Mouse (Mus musculus): ENCODE results near the gene Tgfa.

Tgfa gene

DNA sequence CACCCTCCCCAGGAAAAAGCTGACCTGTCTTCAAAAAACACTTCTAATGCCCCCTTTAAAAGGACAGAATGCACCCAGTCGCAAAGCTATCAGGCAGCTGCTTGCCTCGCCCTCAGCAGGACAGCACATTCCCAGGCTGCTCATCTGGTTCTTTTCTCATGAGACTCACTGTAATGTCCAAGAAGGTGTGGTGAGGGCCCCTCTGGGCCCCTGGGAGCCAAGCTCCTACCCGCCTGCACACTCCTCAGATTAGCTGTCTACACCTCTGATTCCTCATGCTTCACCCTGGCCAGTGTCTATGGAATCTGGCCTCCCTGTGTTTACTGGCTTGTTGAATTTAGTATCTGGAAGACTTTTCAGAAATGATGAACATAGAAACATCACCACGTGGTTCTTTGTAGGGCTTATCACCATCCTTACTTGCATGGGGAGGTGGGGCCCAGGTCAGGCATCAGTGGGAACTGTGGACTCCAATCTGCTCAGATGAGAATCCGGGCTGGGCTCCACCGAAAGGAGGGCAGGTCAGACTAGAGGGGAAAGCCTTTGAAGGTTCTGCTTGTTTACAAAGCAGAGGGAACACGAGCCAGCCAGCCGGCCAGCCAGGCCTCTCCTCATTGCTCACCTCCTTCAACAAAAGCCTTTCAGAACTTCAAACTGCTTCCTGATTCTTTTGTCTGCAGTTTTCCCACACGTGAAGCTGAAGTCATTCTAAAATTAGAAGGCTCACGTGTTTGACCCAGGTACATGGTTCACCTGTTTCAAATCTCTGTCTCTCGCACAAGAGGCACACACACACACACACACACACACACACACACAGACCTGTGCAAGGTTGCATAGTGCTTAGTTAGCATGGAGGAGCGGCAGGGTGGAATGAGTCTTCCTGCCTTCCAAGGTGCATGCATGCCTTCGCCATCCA is 38.7 kb downstream of the Tgfa start:
- 60% methylated on average over 13 of the region's 13 CpGs for WGBS

GRCm38 (mm10) chr6:86244866-86245265 is 49.8 kb downstream of the Tgfa start:
- 71% methylated on average over 3 of the region's 3 CpGs for WGBS

GRCm38 (mm10) chr6:86245965-86246364 is 50.9 kb downstream of the Tgfa start:
- 53% methylated on average over 4 of the region's 4 CpGs for WGBS

DNA sequence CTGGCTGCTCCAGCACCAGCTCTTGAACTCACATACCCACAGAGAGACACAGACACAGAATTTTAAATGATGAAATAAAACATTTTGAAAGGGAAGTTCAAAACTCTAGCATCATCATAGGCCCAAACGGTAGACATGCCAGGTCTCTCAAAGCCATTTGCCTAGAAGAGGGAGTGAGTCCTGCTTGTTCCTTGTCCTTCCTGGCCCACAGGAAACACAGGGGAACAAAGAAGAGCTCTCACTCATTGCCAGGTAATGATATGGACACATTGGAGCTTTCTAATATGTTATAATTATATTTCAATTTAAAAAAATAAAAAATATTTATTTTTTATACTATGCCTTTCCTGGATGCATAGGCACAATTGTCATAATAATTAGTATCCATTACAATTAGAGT is 53.5 kb downstream of the Tgfa start:
- WGBS = 66% methylated on average over 1 of the region's 1 CpGs

- 47% methylated on average over 16 of the region's 16 CpGs for WGBS
Observed at GRCm38 (mm10) chr6:86249042-86249441, 54.0 kb downstream of the Tgfa start.

- 89% methylated on average over 2 of the region's 2 CpGs for WGBS
Observed at GRCm38 (mm10) chr6:86250236-86250635, 55.2 kb downstream of the Tgfa start.

GRCm38 (mm10) chr6:86250830-86251229 is 55.8 kb downstream of the Tgfa start:
- WGBS = 42% methylated on average over 8 of the region's 8 CpGs

- 46% methylated on average over 10 of the region's 10 CpGs for WGBS
Observed at GRCm38 (mm10) chr6:86252176-86253125, 57.4 kb downstream of the Tgfa start.

DNA sequence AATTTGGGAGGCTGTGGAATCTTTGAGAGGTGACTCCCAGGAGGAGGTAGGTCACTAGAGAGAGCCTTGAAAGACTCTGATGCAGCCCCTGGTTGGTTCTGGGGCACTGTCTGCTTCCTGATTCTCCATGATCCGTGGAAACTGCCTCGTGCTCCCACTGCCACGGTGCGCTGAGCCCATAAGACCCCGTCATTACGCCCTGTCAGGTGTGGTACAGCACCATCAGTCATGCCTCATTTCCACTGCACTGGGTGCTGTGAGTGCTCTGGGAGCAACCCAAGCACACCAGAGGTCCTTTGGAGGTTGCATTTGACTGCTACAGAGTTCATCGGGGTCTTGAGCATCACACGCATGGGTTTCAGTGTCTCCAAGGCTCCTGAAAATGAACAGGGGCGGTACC is 60.9 kb downstream of the Tgfa start:
- 96% methylated on average over 9 of the region's 9 CpGs for WGBS

DNA sequence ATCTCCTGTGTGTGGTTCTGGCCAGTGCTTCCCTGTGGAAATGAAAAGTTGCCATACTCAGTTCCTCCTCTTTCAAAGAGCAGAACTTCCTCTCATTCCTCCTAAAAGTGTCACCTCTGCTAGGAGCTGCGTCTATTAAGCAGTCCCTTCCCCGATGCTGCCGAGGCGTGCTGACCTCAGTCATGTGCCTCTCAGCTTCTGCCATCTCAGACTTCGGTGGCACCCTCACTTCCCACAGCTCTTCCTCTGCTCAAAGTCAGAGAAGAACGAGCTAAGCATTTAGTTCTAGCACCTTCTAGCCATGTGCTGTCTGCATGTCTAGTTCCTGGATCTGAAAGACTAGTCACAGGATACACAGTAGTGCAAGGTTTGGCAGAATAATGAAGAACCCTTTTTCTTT is 64.2 kb downstream of the Tgfa start:
- 93% methylated on average over 6 of the region's 6 CpGs for WGBS

DNA sequence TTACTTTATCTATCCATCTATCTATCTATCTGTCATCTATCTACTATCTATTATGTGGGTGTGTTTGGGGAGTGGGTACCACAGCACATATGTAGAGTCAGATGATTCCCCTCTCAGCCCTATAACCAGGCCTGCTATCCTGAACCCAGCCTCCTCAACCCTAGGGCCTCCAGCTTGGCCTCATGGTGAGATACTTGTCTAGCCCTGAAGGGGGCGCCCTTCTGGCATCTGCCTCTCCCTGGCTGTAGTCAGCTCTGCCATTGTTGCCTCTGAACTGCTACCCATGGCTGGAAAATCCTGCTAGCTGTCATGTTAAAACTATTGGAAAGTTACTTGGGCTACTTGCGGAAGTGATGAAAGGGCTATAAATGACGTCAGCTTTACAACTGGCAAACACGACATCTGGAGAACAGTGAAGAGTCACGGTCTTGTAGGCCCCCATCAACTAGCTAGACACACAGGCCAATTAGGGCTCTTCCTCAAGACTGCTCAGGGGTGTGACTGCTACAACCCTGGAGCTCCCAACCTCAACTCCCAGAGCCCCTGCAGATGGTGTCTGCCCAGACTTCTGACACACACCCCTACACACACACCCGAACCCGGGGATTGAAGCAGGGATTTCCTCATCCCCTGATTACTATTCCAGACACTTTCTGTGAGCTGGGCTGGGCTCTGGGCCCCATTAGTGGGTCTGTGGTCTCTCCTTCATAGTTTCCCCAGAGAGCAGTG is 65.5 kb downstream of the Tgfa start:
- WGBS = 59% methylated on average over 7 of the region's 7 CpGs

GRCm38 (mm10) chr6:86266786-86267185 is 71.8 kb downstream of the Tgfa start:
- 69% methylated on average over 5 of the region's 5 CpGs for WGBS

DNA sequence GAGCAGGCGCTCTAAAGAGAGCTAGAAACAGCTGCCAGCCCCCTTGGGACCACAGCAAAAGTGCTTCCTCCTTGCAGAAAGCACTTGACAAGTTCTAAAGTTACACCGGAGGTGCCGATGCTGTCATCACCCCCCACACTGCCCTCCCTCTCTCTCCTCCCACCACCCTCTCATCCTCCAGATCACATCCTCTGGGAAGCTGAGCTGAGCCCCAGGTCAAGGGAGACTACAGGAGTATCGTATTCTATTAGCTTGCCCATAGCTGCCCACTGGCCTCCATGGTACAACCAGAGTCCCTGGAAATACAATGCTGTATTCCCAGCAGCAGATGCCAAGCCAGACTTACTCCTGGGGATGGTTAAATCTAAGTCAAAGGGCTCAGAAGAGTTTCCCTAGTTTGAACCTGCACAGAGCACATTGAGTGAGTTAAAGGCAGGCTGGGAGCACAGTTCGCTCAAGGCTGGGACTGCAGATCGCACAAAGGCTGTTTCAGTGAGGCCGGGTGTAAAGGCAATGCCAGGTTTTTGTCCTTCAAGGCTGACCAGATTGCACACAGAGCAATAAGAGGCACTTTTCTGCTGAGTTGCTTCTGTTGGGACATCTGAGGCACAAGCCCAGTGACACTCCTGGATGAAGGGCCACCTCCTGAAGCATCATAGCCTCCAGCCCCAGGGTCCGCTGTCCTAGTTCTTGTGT is 75.5 kb downstream of the Tgfa start:
- WGBS = 76% methylated on average over 8 of the region's 8 CpGs

DNA sequence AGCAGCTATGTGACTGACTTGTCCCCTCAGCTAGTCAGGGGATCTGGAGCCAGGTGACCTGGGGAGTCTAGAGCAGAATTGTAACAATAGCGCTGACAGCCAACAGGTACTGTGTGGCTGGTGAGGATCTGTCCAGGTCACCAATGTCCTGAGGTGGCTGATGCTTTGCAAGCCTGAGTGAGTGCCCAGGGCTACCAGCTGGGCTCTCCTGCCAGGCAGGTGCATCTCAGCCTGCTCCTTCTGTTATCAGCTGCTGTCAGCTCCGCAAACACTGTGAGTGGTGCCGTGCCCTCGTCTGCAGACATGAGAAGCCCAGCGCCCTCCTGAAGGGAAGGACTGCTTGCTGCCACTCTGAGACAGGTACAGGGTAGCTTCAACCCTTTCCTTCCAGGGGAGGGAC is 76.1 kb downstream of the Tgfa start:
- 93% methylated on average over 5 of the region's 5 CpGs for WGBS

DNA sequence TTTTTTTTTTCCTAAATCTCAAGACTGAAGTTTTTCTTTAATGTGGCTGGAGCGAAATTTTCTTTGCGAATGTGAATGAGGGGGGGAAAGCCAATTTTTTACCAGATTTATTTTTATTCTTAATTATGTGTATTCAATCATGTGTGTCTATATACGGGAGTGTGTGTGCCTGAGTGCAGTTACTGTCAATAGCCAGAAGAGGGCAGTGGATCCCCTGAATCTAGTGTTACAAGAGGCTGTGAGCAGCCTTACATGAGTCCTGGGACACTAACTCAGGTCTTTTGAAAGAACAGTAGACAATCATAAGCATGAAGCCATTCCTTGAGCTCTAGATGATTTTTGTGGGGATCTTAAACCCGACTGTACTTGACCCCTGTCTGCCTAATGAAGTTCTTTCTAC is 80.7 kb downstream of the Tgfa start:
- WGBS = 93% methylated on average over 4 of the region's 4 CpGs

- WGBS = 97% methylated on average over 2 of the region's 2 CpGs
Observed at GRCm38 (mm10) chr6:86276816-86277215, 81.8 kb downstream of the Tgfa start.

DNA sequence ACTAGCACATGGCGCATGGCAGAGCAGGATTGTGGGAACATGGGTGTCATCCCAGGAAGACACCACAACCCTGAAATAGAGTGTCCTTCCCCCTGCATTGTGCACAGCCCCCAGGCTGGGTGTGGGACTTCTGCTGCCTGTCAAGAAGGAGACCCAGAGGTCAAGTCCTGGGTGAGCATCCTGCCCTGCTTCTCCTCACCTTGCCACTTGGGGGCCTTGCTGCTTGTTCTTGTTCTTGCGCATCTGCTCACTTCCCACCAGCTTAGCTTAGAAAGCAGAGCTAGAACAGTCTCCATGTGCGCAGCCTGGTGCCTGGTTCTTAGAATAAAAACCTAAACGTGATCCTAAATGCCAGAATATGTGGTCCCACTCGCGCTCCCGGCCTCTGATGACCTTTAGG is 82.6 kb downstream of the Tgfa start:
- WGBS = 85% methylated on average over 7 of the region's 7 CpGs

DNA sequence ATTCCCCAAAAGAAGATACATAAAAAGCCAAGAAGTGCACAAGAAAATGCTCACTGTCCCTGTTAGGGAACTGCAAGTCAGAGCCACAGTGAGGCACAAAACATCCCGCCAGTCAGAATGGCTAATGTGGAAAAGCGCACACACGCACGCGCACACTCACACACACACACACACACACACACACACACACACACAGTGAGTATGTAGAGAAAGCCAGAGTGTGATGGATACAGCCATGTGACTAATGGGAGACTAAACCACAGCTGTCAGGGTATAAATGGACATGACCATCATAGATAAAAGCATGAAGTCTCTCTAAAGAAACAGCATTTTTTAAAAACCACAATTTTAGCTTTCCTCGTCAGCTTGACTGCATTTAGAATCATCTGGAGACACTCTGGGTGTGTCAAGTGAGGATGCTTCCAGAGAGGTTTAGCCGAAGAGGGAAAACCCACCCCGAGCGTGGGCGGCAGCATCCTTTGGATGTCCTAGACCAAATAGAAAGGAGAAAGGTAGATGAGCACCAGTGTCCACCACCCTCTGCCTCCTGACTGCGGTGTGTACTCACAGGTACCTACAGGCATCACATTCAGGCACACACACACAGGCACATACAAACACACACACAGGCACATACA is 86.7 kb downstream of the Tgfa start:
- 62% methylated on average over 11 of the region's 11 CpGs for WGBS

GRCm38 (mm10) chr6:86293301-86293700 is 98.3 kb downstream of the Tgfa start:
- 83% methylated on average over 8 of the region's 8 CpGs for WGBS

- WGBS = 86% methylated on average over 8 of the region's 8 CpGs
Observed at GRCm38 (mm10) chr6:86295451-86295850, 100.4 kb downstream of the Tgfa start.

DNA sequence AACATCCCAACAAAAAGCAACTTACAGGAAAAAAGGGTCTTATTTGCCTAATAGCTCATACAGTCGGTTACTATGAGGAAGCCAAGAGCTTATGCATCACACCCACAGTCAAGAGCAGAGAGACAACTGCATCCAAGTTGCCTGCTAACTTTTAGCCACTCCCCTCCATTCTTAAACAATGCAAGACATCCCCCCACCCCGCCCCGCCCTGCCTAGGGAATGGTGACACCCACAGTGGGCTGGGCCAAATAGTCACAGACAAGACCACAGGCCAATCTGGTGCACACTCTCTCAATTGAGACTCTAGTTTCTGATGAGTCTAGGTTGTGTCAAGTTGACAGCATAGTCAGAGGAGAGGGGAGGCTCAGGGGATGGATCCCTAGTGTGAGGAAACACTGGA is 101.1 kb downstream of the Tgfa start:
- WGBS = 94% methylated on average over 3 of the region's 3 CpGs

All from cerebral cortex, adult 2 months (tissue).